8 mouse cellular contexts compared by ENCODE assay signal in the genomic region with DNA sequence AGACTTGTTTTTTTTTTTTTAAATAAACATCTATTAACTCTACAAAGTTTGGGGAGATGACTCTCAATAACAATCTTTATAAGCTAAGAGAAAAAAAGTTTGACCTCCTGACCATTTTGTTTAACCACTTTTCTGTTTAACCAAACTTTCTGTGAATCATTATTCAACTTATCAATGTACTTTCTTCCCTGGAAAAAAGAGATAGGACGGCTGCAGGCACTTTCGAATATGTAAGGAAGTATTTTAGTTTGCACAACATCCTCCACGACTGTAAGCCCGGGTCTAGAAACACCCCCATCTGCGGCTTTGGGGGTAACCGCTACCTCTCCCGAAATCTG. TPM values are rescaled to one million over a fixed set of nuclear protein-coding genes. Genes with fewer than 3 reads are reported as not detected.
DNase-seq lines count a peak whose midpoint lies in the region; ATAC-seq and TF ChIP-seq lines count a peak whose summit lies in the region.

No protein-coding gene starts in this region.

- H3K4me2 ChIP-seq in lung, embryonic 16.5 days (ENCODE audit: low read depth, low read length), result peak overlapping the region; percentile 54
- H3K4me2 ChIP-seq in embryonic facial prominence, embryonic 15.5 days (replicated peaks), result peak overlapping the region; percentile 45
- H3K4me2 ChIP-seq in intestine, postnatal 0 days (replicated peaks; ENCODE audit: low read depth), result peak overlapping the region; percentile 68
- peak overlapping the region; percentile 58 for H3K4me2 ChIP-seq in neural tube, embryonic 15.5 days

- TF ChIP-seq CTCF in intestine, postnatal 0 days (IDR thresholded peaks at IDR 0.05; ENCODE audit: low read depth), result no peak

- no peak for DNase-seq in lung, postnatal 4 days
- DNase-seq in urinary bladder, postnatal 36 days (ENCODE audit: low spot score in 2 of 2), result no peak
- DNase-seq in spleen, adult 12 weeks (ENCODE audit: low spot score), result no peak

- H3K9me3 ChIP-seq in lung, embryonic 16.5 days (ENCODE audit: control insufficient read depth, low read length), result no peaks in the 10 kb centered on the region
- no peaks in the 10 kb centered on the region for H3K9me3 ChIP-seq in embryonic facial prominence, embryonic 15.5 days (replicated peaks)
- H3K9me3 ChIP-seq in intestine, postnatal 0 days (ENCODE audit: control insufficient read depth), result no peaks in the 10 kb centered on the region
- no peaks in the 10 kb centered on the region for H3K9me3 ChIP-seq in neural tube, embryonic 15.5 days (replicated peaks)

- no peaks in the 10 kb centered on the region for H3K4me1 ChIP-seq in lung, embryonic 16.5 days (replicated peaks; ENCODE audit: control insufficient read depth, insufficient read depth, low read length)
- no peaks in the 10 kb centered on the region for H3K4me1 ChIP-seq in embryonic facial prominence, embryonic 15.5 days
- no peaks in the 10 kb centered on the region for H3K4me1 ChIP-seq in intestine, postnatal 0 days (replicated peaks; ENCODE audit: control insufficient read depth, insufficient read depth, low read length)
- H3K4me1 ChIP-seq in neural tube, embryonic 15.5 days, result no peaks in the 10 kb centered on the region

- H3K27me3 ChIP-seq in lung, embryonic 16.5 days (ENCODE audit: control insufficient read depth, insufficient read depth, low read depth, low read length), result no peaks in the 10 kb centered on the region
- no peaks in the 10 kb centered on the region for H3K27me3 ChIP-seq in embryonic facial prominence, embryonic 15.5 days
- no peaks in the 10 kb centered on the region for H3K27me3 ChIP-seq in intestine, postnatal 0 days (replicated peaks; ENCODE audit: control insufficient read depth, insufficient read depth, low read length)
- H3K27me3 ChIP-seq in neural tube, embryonic 15.5 days (replicated peaks), result no peaks in the 10 kb centered on the region

- WGBS in lung, embryonic 16.5 days, result 17% methylated on average over 7 of the region's 7 CpGs
- 35% methylated on average over 7 of the region's 7 CpGs for WGBS in embryonic facial prominence, embryonic 15.5 days
- WGBS in intestine, postnatal 0 days, result 22% methylated on average over 7 of the region's 7 CpGs
- 33% methylated on average over 7 of the region's 7 CpGs for WGBS in neural tube, embryonic 15.5 days

- no peaks in the 10 kb centered on the region for H3K36me3 ChIP-seq in lung, embryonic 16.5 days (ENCODE audit: control insufficient read depth, insufficient read depth, low read length)
- H3K36me3 ChIP-seq in embryonic facial prominence, embryonic 15.5 days, result no peaks in the 10 kb centered on the region
- no peaks in the 10 kb centered on the region for H3K36me3 ChIP-seq in intestine, postnatal 0 days (ENCODE audit: control insufficient read depth, insufficient read depth)
- H3K36me3 ChIP-seq in neural tube, embryonic 15.5 days, result no peaks in the 10 kb centered on the region

- peak overlapping the region; percentile 75 for H3K9ac ChIP-seq in lung, embryonic 16.5 days (ENCODE audit: low read length)
- H3K9ac ChIP-seq in embryonic facial prominence, embryonic 15.5 days, result peak overlapping the region; percentile 33; the same call in 1 of the 2 replicates
- peak overlapping the region; percentile 57; the same call in 1 of the 2 replicates for H3K9ac ChIP-seq in intestine, postnatal 0 days (ENCODE audit: low read depth, low read length)
- peak overlapping the region; percentile 45 for H3K9ac ChIP-seq in neural tube, embryonic 15.5 days (replicated peaks)

- H3K4me3 ChIP-seq in lung, embryonic 16.5 days (ENCODE audit: low read length), result peak overlapping the region; percentile 66
- peak overlapping the region; percentile 57 for H3K4me3 ChIP-seq in embryonic facial prominence, embryonic 15.5 days (replicated peaks)
- peak overlapping the region; percentile 52 for H3K4me3 ChIP-seq in intestine, postnatal 0 days (ENCODE audit: low read depth, low read length)
- peak overlapping the region; percentile 55 for H3K4me3 ChIP-seq in neural tube, embryonic 15.5 days (replicated peaks)

- ATAC-seq in lung, embryonic 16.5 days (ENCODE audit: low read depth), result no peak
- no peak for ATAC-seq in embryonic facial prominence, embryonic 15.5 days (ENCODE audit: insufficient number of reproducible peaks, low FRiP score, low TSS enrichment, low read depth)
- no peak for ATAC-seq in intestine, postnatal 0 days
- no peak for ATAC-seq in neural tube, embryonic 15.5 days (ENCODE audit: low FRiP score)
- ATAC-seq in megakaryocyte progenitor cell, adult 5-6 weeks (replicated peaks; ENCODE audit: poor library complexity), result no peak

- peak overlapping the region; percentile 92 for H3K27ac ChIP-seq in lung, embryonic 16.5 days (ENCODE audit: low read length)
- peak overlapping the region; percentile 85; the same call in 1 of the 2 replicates for H3K27ac ChIP-seq in embryonic facial prominence, embryonic 15.5 days (replicated peaks)
- H3K27ac ChIP-seq in intestine, postnatal 0 days (ENCODE audit: low read depth, low read length), result 0 out of 2 replicates have a peak overlapping the region, but pooled peaks have one; percentile 66
- no peak overlapping the region for H3K27ac ChIP-seq in neural tube, embryonic 15.5 days (replicated peaks)

RNA-seq across cellular contexts. Expression of a gene that starts 3.0 kb away (rescaled TPM):
- 360 and 366 TPM in 2 replicates for polyA plus RNA-seq in lung, embryonic 16.5 days (2015; fragmentation: Nextera tagmentation; extraction: Ambion mirVana)
- 249 and 258 TPM in 2 replicates for polyA plus RNA-seq in embryonic facial prominence, embryonic 15.5 days (2015; fragmentation: Nextera tagmentation; extraction: Ambion mirVana)
- polyA plus RNA-seq in intestine, postnatal 0 days (2015; fragmentation: Nextera tagmentation; extraction: Ambion mirVana), result 107 and 117 TPM in 2 replicates
- 102 and 114 TPM in 2 replicates for polyA plus RNA-seq in neural tube, embryonic 15.5 days (2015; fragmentation: Nextera tagmentation; extraction: Ambion mirVana)
- total RNA-seq in megakaryocyte progenitor cell, adult 5-6 weeks (2015), result 45.1 and 51.9 TPM in 2 replicates
- 37.5 and 42.5 TPM in 2 replicates for total RNA-seq in megakaryocyte progenitor cell, adult 5-6 weeks (2017)
